Mouse (Mus musculus) MEL (cell line): Measurements from ENCODE around the gene Gm28269. TPM values are rescaled to one million over a fixed set of nuclear protein-coding genes. Genes with fewer than 3 reads are reported as not detected.

Experiments
- DNase-seq: peaks from one replicate; pipeline ENCODE4 v3.0.0; 2011; ENCODE audit warnings: low read depth, low spot score
- H3K27ac ChIP-seq: 2 replicates; pipeline ENCODE4 v1.5.1; 2012; ENCODE audit warnings: low read depth, mild to moderate bottlenecking, control low read depth, low read length, moderate library complexity; ENCODE audit not compliant: control insufficient read depth
- H3K27me3 ChIP-seq, 2 experiments: fragments of 150-350 bp in 1 of 2; sonication (generic) in 1 of 2; 2 replicates each; pipeline ENCODE4 v1.6.1; 2012; ENCODE audit warnings: low read length in 2 of 2, mild to moderate bottlenecking in 2 of 2, improper control_type of control experiment in 1 of 2, moderate library complexity in 1 of 2; ENCODE audit not compliant: insufficient read depth in 2 of 2, control insufficient read depth in 1 of 2
- H3K36me3 ChIP-seq, 2 experiments: 2 replicates each; pipeline ENCODE4 v1.6.1; 2012 to 2014; ENCODE audit warnings: low read length in 2 of 2, improper control_type of control experiment in 1 of 2, inconsistent platforms in 1 of 2, mild to moderate bottlenecking in 1 of 2; ENCODE audit not compliant: insufficient read depth in 2 of 2, control insufficient read depth in 1 of 2
- H3K4me1 ChIP-seq, 2 experiments: fragments of 150-350 bp in 1 of 2; sonication (generic) in 1 of 2; 2 replicates each; pipeline ENCODE4 v1.6.1; 2012; ENCODE audit warnings: low read length in 2 of 2, improper control_type of control experiment in 1 of 2, mild to moderate bottlenecking in 1 of 2; ENCODE audit not compliant: insufficient read depth in 2 of 2, control insufficient read depth in 1 of 2
- H3K4me3 ChIP-seq, 2 experiments: fragments of 150-350 bp in 1 of 2; sonication (generic) in 1 of 2; 2 replicates each; pipeline ENCODE4 v1.5.1; 2012; ENCODE audit warnings: low read depth in 2 of 2, low read length in 2 of 2, mild to moderate bottlenecking in 2 of 2, moderate library complexity in 2 of 2, control low read depth in 1 of 2, improper control_type of control experiment in 1 of 2; ENCODE audit not compliant: control insufficient read depth in 1 of 2, insufficient read depth in 1 of 2
- H3K79me2 ChIP-seq: 2 replicates; pipeline ENCODE4 v1.6.1; 2012; ENCODE audit warnings: mild to moderate bottlenecking, low read length, moderate library complexity; ENCODE audit not compliant: control insufficient read depth, poor library complexity, insufficient read depth
- H3K9ac ChIP-seq: 2 replicates; pipeline ENCODE4 v1.6.1; 2012; ENCODE audit warnings: low read depth, mild to moderate bottlenecking, control low read depth, low read length, moderate library complexity; ENCODE audit not compliant: control insufficient read depth, poor library complexity, severe bottlenecking
- H3K9me3 ChIP-seq: fragments of 150-350 bp; sonication (generic); replicated peaks from 2 replicates; pipeline ENCODE4 v1.6.1; 2012; ENCODE audit warnings: mild to moderate bottlenecking, low read length, improper control_type of control experiment, moderate library complexity; ENCODE audit not compliant: insufficient read depth
- GATA1 ChIP-seq: IDR thresholded peaks from 2 replicates; pipeline ENCODE4 v1.6.1; 2011; ENCODE audit warnings: low read depth, low read length, improper control_type of control experiment
- KAT2A ChIP-seq: conservative IDR thresholded peaks from 2 replicates; pipeline ENCODE4 v1.6.1; 2012; ENCODE audit warnings: low read depth, low read length, improper control_type of control experiment, inconsistent platforms
- MAFK ChIP-seq: IDR thresholded peaks from 2 replicates; pipeline ENCODE4 v1.6.1; 2011; ENCODE audit warnings: low read depth, mild to moderate bottlenecking, low read length, improper control_type of control experiment, borderline replicate concordance
- MAZ ChIP-seq: IDR thresholded peaks from 2 replicates; pipeline ENCODE4 v1.6.1; 2012; ENCODE audit warnings: low read depth, mild to moderate bottlenecking, inconsistent platforms, low read length, improper control_type of control experiment
- MEF2A ChIP-seq: IDR thresholded peaks from 2 replicates; pipeline ENCODE4 v1.6.1; 2014; ENCODE audit warnings: low read depth, mild to moderate bottlenecking, inconsistent platforms, low read length, improper control_type of control experiment; ENCODE audit not compliant: poor library complexity, insufficient replicate concordance, severe bottlenecking; ENCODE audit errors: extremely low read depth
- MYB ChIP-seq: IDR thresholded peaks from 2 replicates; pipeline ENCODE4 v1.6.1; 2011; ENCODE audit warnings: mild to moderate bottlenecking, low read depth, low read length, improper control_type of control experiment
- MYC ChIP-seq: IDR thresholded peaks from 2 replicates; pipeline ENCODE4 v1.6.1; 2011; ENCODE audit warnings: low read depth, mild to moderate bottlenecking, low read length, improper control_type of control experiment, moderate library complexity
- POLR2AphosphoS5 ChIP-seq: IDR thresholded peaks from 2 replicates; pipeline ENCODE4 v1.6.1; 2012; ENCODE audit warnings: low read depth, borderline replicate concordance, mild to moderate bottlenecking, inconsistent platforms, low read length, moderate library complexity, mixed read lengths
- RAD21 ChIP-seq: IDR thresholded peaks from 2 replicates; pipeline ENCODE4 v1.6.1; 2011; ENCODE audit warnings: mild to moderate bottlenecking, low read depth, low read length, improper control_type of control experiment
- RCOR1 ChIP-seq: IDR thresholded peaks from 2 replicates; pipeline ENCODE4 v1.6.1; 2012; ENCODE audit warnings: low read depth, mild to moderate bottlenecking, inconsistent platforms, low read length, improper control_type of control experiment
- SIN3A ChIP-seq: IDR thresholded peaks from 2 replicates; pipeline ENCODE4 v1.6.1; 2012; ENCODE audit warnings: low read length, improper control_type of control experiment, inconsistent platforms
- TAL1 ChIP-seq: IDR thresholded peaks from 2 replicates; pipeline ENCODE4 v1.6.1; 2012; ENCODE audit warnings: mild to moderate bottlenecking, inconsistent platforms, low read length, moderate library complexity, mixed read lengths
- UBTF ChIP-seq: IDR thresholded peaks from 2 replicates; pipeline ENCODE4 v1.6.1; 2012; ENCODE audit warnings: low read depth, mild to moderate bottlenecking, inconsistent platforms, low read length, improper control_type of control experiment, moderate library complexity, borderline replicate concordance; ENCODE audit not compliant: insufficient read depth
- USF1 ChIP-seq: IDR thresholded peaks from 2 replicates; pipeline ENCODE4 v1.6.1; 2014; ENCODE audit warnings: low read depth, mild to moderate bottlenecking, inconsistent platforms, low read length, improper control_type of control experiment, moderate library complexity
- polyA plus RNA-seq, 2 experiments: library from polyadenylated mRNA; stranded (reverse) in 1 of 2; unstranded in 1 of 2; fragments of >175 nt in 1 of 2; fragments of >200 nt in 1 of 2; gene quantifications; 2 replicates each; pipeline versions ENCODE4 v1.2.1 to v1.2.4; 2012; ENCODE audit warnings: low replicate concordance in 2 of 2, low read depth in 1 of 2; ENCODE audit not compliant: insufficient read length in 2 of 2, insufficient read depth in 1 of 2, missing spikeins in 1 of 2
- total RNA-seq: library from RNA; depleted of rRNA; stranded (reverse); fragments of 300-350 nt; gene quantifications from 2 replicates; pipeline ENCODE4 v1.2.3, GENCODE M21; 2012

Gm28269 gene
- total and polyA plus RNA-seq, 3 experiments = not detected

- no peak for TF ChIP-seq MYC
- TF ChIP-seq TAL1 = no peak
- DNase-seq = no peak
Observed at GRCm38 (mm10) chrX:21715293-21715692, 29.6 kb downstream of the Gm28269 start.

GRCm38 (mm10) chrX:21714829-21715228, 30.1 kb downstream of the Gm28269 start, which contains the start of gene Slc6a14:
Slc6a14 (plus strand) TSS chrX:21714896.
- Histone ChIP-seq H3K9me3 (no peaks in the 10 kb centered on the region), H3K36me3 (no peaks in the 10 kb centered on the region), H3K79me2 (no peaks in the 10 kb centered on the region), H3K4me1 (no peaks in the 10 kb centered on the region), H3K27ac (no peak within 1 kb of the TSS), H3K27me3 (no peaks in the 10 kb centered on the region), H3K9ac (no peak within 1 kb of the TSS), H3K4me3 (no peak within 1 kb of the TSS)
- TF ChIP-seq MYB (no peak), TAL1 (no peak), POLR2AphosphoS5 (no peak)
- DNase-seq = no peak

More at GRCm38 (mm10) chrX:21715293-21715692, 29.6 kb downstream of the Gm28269 start:
- Histone ChIP-seq H3K9me3 (no peaks in the 10 kb centered on the region), H3K9ac (no peak overlapping the region), H3K4me1 (no peaks in the 10 kb centered on the region), H3K27ac (no peak overlapping the region), H3K79me2 (no peaks in the 10 kb centered on the region), H3K4me3 (no peak overlapping the region), H3K27me3 (no peaks in the 10 kb centered on the region), H3K36me3 (no peaks in the 10 kb centered on the region)

GRCm38 (mm10) chrX:21704470-21704869, 40.4 kb downstream of the Gm28269 start:
- TF ChIP-seq MAFK (no peak), RAD21 (no peak), MYB (no peak), GATA1 (no peak), USF1 (no peak), UBTF (no peak)
- no peak overlapping the region for H3K27ac ChIP-seq

GRCm38 (mm10) chrX:21701646-21702045, 43.3 kb downstream of the Gm28269 start:
- H3K36me3 ChIP-seq = no peaks in the 10 kb centered on the region
- H3K4me3 ChIP-seq = no peak overlapping the region
- no peaks in the 10 kb centered on the region for H3K79me2 ChIP-seq
- H3K9me3 ChIP-seq = no peaks in the 10 kb centered on the region
- no peak overlapping the region for H3K27ac ChIP-seq
- DNase-seq = peak; percentile 2
- H3K27me3 ChIP-seq = no peaks in the 10 kb centered on the region
- H3K9ac ChIP-seq = no peak overlapping the region
- TF ChIP-seq RCOR1 (no peak), KAT2A (no peak), SIN3A (no peak), MEF2A (no peak), MAZ (no peak), MYB (no peak), MYC (no peak)
- TF ChIP-seq, all 39 proteins: peak for 0
- no peaks in the 10 kb centered on the region for H3K4me1 ChIP-seq

More at GRCm38 (mm10) chrX:21704470-21704869, 40.4 kb downstream of the Gm28269 start:
- Histone ChIP-seq H3K9me3 (no peaks in the 10 kb centered on the region), H3K79me2 (no peaks in the 10 kb centered on the region), H3K36me3 (no peaks in the 10 kb centered on the region), H3K27me3 (no peaks in the 10 kb centered on the region), H3K4me3 (no peak overlapping the region), H3K4me1 (no peaks in the 10 kb centered on the region), H3K9ac (no peak overlapping the region)
- DNase-seq = no peak
